Mouse (Mus musculus) midbrain, embryonic 15.5 days (tissue): ENCODE data around the gene Gm47429. TPM values are rescaled to one million over a fixed set of nuclear protein-coding genes. Genes with fewer than 3 reads are reported as not detected.

Source experiments
- ATAC-seq: fragments of 200-750 bp; cut with Nextera tagmentation; replicated peaks from 2 replicates; pipeline ENCODE4 v1.8.0; 2017; ENCODE audit warnings: moderate TSS enrichment
- H3K27ac ChIP-seq: fragments of 300-500 bp; sonication (generic); 2 replicates; pipeline ENCODE4 v1.5.1; 2015; ENCODE audit warnings: mild to moderate bottlenecking, inconsistent platforms
- H3K27me3 ChIP-seq: fragments of 300-500 bp; sonication (generic); replicated peaks from 2 replicates; pipeline ENCODE4 v1.6.1; 2015; ENCODE audit warnings: inconsistent platforms
- H3K36me3 ChIP-seq: fragments of 300-500 bp; sonication (generic); replicated peaks from 2 replicates; pipeline ENCODE4 v1.6.1; 2015; ENCODE audit warnings: inconsistent platforms
- H3K4me1 ChIP-seq: fragments of 300-500 bp; sonication (generic); 2 replicates; pipeline ENCODE4 v1.6.1; 2015; ENCODE audit warnings: inconsistent platforms
- H3K4me2 ChIP-seq: fragments of 300-500 bp; sonication (generic); 2 replicates; pipeline ENCODE4 v1.6.1; 2015; ENCODE audit warnings: inconsistent platforms, mild to moderate bottlenecking, moderate library complexity
- H3K4me3 ChIP-seq: fragments of 300-500 bp; sonication (generic); 2 replicates; pipeline ENCODE4 v1.5.1; 2015; ENCODE audit warnings: mild to moderate bottlenecking, inconsistent platforms
- H3K9ac ChIP-seq: fragments of 300-500 bp; sonication (generic); 2 replicates; pipeline ENCODE4 v1.6.1; 2015; ENCODE audit warnings: mild to moderate bottlenecking, inconsistent platforms
- H3K9me3 ChIP-seq: fragments of 300-500 bp; sonication (generic); 2 replicates; pipeline ENCODE4 v1.6.1; 2016; ENCODE audit warnings: inconsistent platforms
- WGBS: fragments of 180-500 bp; shearing (Covaris S2); methylation state at CpG from one replicate; pipeline ENCODE4 v1.1.7; 2015; ENCODE audit warnings: mixed read lengths; 5-methylcytosine and 5-hydroxymethylcytosine counted together
- polyA plus RNA-seq: library from polyadenylated mRNA; unstranded; fragments of >200 nt; fragmentation: Nextera tagmentation; extraction: Ambion mirVana; gene quantifications from 2 replicates; pipeline ENCODE4 v1.2.1, GENCODE M21; 2015

Gene Gm47429
- polyA plus RNA-seq, 1 experiment from 2014 or later: not detected

DNA sequence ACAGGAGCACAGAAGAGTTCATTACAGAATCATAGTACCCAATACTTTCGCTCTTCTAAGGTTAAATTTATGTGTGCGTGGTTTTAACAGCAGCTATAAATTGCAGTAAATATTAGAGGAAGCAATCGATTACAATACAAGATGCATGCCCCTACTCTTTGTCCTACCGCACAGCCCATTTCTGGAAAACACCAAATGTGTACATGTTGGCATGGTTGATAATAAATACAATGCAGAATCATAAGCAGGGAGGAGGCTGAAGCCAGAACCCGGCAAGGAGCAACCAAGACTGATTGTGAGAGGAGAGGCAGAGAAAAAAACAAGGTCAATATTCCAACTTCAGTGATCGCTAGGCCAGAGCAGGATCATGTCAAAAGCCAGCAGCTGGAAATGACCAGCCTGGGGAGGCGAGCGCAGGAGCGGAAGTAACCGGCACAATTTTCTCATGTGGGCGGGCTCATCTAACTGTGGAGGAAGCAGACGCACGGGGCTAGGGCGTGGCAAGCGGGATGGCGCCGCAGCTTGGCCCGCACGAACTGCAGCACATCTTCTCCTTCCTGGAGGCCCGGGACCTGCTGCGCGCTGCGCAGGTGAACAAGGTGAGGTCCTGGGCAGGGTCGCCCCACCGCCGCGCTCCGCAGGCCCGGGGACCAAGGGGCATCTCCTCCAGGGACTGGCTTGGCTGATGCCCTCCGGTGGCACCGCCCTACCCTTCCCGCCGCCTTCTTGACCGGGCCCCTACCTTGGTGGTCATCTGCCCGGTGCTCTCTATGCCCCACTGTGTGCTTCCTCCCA, 26.1 kb downstream of the Gm47429 start, which contains the start of gene Fbxw17:
Fbxw17 (plus strand) TSS at position 476 of the 795 bp plus-strand sequence.
- H3K4me2 ChIP-seq: peak within 1 kb of the TSS; percentile 66
- H3K36me3 ChIP-seq: peaks cover 6% of the 10 kb centered on the region; the same call in 1 of the 2 replicates
- peak within 1 kb of the TSS; percentile 82 for H3K27ac ChIP-seq
- H3K27me3 ChIP-seq: no peaks in the 10 kb centered on the region
- H3K4me1 ChIP-seq: peaks cover 15% of the 10 kb centered on the region
- peak; percentile 99 for ATAC-seq
- H3K9ac ChIP-seq: peak within 1 kb of the TSS; percentile 86
- WGBS: 12% methylated on average over 35 of the region's 35 CpGs
- no peaks in the 10 kb centered on the region for H3K9me3 ChIP-seq
- H3K4me3 ChIP-seq: peak within 1 kb of the TSS; percentile 84

Other genes starting within 250 kb of the Gm47429 start
- not detected in 2 replicates for gene Gm906, start 193.6 kb downstream of the Gm47429 start, polyA plus RNA-seq
- gene Fbxw17, start 26.0 kb downstream of the Gm47429 start, polyA plus RNA-seq: 36.2 and 42.1 TPM in 2 replicates
- not detected in 2 replicates for gene Nutm2, start 23.4 kb upstream of the Gm47429 start, polyA plus RNA-seq
- gene Gm904, start 199.3 kb upstream of the Gm47429 start, polyA plus RNA-seq: not detected in 2 replicates